Mouse (Mus musculus) thymus, postnatal 4 days (tissue): ENCODE results near the gene Cavin4.

Source experiments
- DNase-seq: peaks from one replicate; pipeline ENCODE4 v3.0.0; 2021

Cavin4 gene

GRCm38 (mm10) chr4:48663271-48663670 lies at the start of gene Cavin4:
Gene Cavin4, plus strand, starts transcription at chr4:48663514.
- no peak for DNase-seq

GRCm38 (mm10) chr4:48615483-48615882 lies 47.8 kb upstream of the Cavin4 start:
- DNase-seq, result no peak

- no peak for DNase-seq
Measured at GRCm38 (mm10) chr4:48617201-48617600, 46.1 kb upstream of the Cavin4 start.

- no peak for DNase-seq
Measured at GRCm38 (mm10) chr4:48620121-48620520, 43.2 kb upstream of the Cavin4 start.

- DNase-seq, result no peak
Measured at GRCm38 (mm10) chr4:48622246-48622645, 41.1 kb upstream of the Cavin4 start.

- no peak for DNase-seq
Measured at GRCm38 (mm10) chr4:48622946-48623345, 40.4 kb upstream of the Cavin4 start.

- no peak for DNase-seq
Measured at GRCm38 (mm10) chr4:48624961-48625360, 38.4 kb upstream of the Cavin4 start.

- no peak for DNase-seq
Measured at GRCm38 (mm10) chr4:48625836-48626235, 37.5 kb upstream of the Cavin4 start.

- no peak for DNase-seq
Measured at GRCm38 (mm10) chr4:48629445-48629844, 33.9 kb upstream of the Cavin4 start.

- no peak for DNase-seq
Measured at GRCm38 (mm10) chr4:48633529-48633928, 29.8 kb upstream of the Cavin4 start.

GRCm38 (mm10) chr4:48634058-48634457 lies 29.3 kb upstream of the Cavin4 start:
- peak; percentile 25 for DNase-seq

GRCm38 (mm10) chr4:48636831-48637230 lies 26.5 kb upstream of the Cavin4 start:
- no peak for DNase-seq

GRCm38 (mm10) chr4:48638132-48638531 lies 25.2 kb upstream of the Cavin4 start:
- no peak for DNase-seq

- no peak for DNase-seq
Measured at GRCm38 (mm10) chr4:48639503-48639902, 23.8 kb upstream of the Cavin4 start.

GRCm38 (mm10) chr4:48643801-48644200 lies 19.5 kb upstream of the Cavin4 start:
- DNase-seq, result no peak

- DNase-seq, result no peak
Measured at GRCm38 (mm10) chr4:48646143-48646542, 17.2 kb upstream of the Cavin4 start.

GRCm38 (mm10) chr4:48650617-48651360 lies 12.5 kb upstream of the Cavin4 start:
- DNase-seq, result no peak

GRCm38 (mm10) chr4:48654118-48654517 lies 9.2 kb upstream of the Cavin4 start:
- DNase-seq, result no peak

GRCm38 (mm10) chr4:48656530-48656929 lies 6.8 kb upstream of the Cavin4 start:
- no peak for DNase-seq

GRCm38 (mm10) chr4:48660144-48660543 lies 3.2 kb upstream of the Cavin4 start:
- DNase-seq, result no peak

- no peak for DNase-seq
Measured at GRCm38 (mm10) chr4:48660619-48661575, 2.4 kb upstream of the Cavin4 start.

- DNase-seq, result no peak
Measured at GRCm38 (mm10) chr4:48664021-48664420, 707 bp downstream of the Cavin4 start.

- DNase-seq, result no peak
Measured at GRCm38 (mm10) chr4:48667279-48667678, 4.0 kb downstream of the Cavin4 start.

- no peak for DNase-seq
Measured at GRCm38 (mm10) chr4:48672915-48673314, 9.6 kb downstream of the Cavin4 start.
